Mouse (Mus musculus): ENCODE measurements around the gene Tdrd7. TPM values are rescaled to one million over a fixed set of nuclear protein-coding genes. Genes with fewer than 3 reads are reported as not detected.

Gene Tdrd7
- polyA plus RNA-seq, 1 experiment from 2014 or later = 5.4 TPM

GRCm38 (mm10) chr4:46047971-46048370 lies 82.8 kb downstream of the Tdrd7 start:
- DNase-seq (no peak), ATAC-seq (ENCODE audit: low read depth) (no peak)
- no peak overlapping the region for H3K4me2 ChIP-seq
- H3K4me3 ChIP-seq (replicated peaks) = no peak overlapping the region
- peaks cover 39% of the 10 kb centered on the region for H3K4me1 ChIP-seq (replicated peaks)
- H3K27ac ChIP-seq = no peak overlapping the region
- H3K9me3 ChIP-seq (replicated peaks) = no peaks in the 10 kb centered on the region
- peaks cover 98% of the 10 kb centered on the region for H3K36me3 ChIP-seq
- no peaks in the 10 kb centered on the region for H3K27me3 ChIP-seq
- 73% methylated on average over 4 of the region's 4 CpGs for WGBS (ENCODE audit: insufficient replicate concordance)
- no peak overlapping the region for H3K9ac ChIP-seq

- 87% methylated on average over 7 of the region's 7 CpGs for WGBS (ENCODE audit: insufficient replicate concordance)
- Histone ChIP-seq H3K4me3 (replicated peaks) (no peak overlapping the region), H3K9me3 (replicated peaks) (no peaks in the 10 kb centered on the region), H3K27ac (no peak overlapping the region), H3K4me1 (replicated peaks) (peaks cover 35% of the 10 kb centered on the region), H3K9ac (no peak overlapping the region), H3K27me3 (no peaks in the 10 kb centered on the region), H3K4me2 (no peak overlapping the region), H3K36me3 (peaks cover 98% of the 10 kb centered on the region)
- DNase-seq = no peak
- no peak for ATAC-seq (ENCODE audit: low read depth)
Observed at GRCm38 (mm10) chr4:46048418-46048817, 83.3 kb downstream of the Tdrd7 start.

- 94% methylated on average over 9 of the region's 9 CpGs for WGBS (ENCODE audit: insufficient replicate concordance)
- Histone ChIP-seq H3K9me3 (replicated peaks) (no peaks in the 10 kb centered on the region), H3K4me2 (no peak overlapping the region), H3K9ac (no peak overlapping the region), H3K36me3 (peaks cover 93% of the 10 kb centered on the region), H3K4me3 (replicated peaks) (no peak overlapping the region), H3K4me1 (replicated peaks) (peaks cover 10% of the 10 kb centered on the region), H3K27me3 (no peaks in the 10 kb centered on the region), H3K27ac (no peak overlapping the region)
- DNase-seq = no peak
- ATAC-seq (ENCODE audit: low read depth) = no peak
Observed at GRCm38 (mm10) chr4:46053323-46054107, 88.4 kb downstream of the Tdrd7 start.

- H3K27me3 ChIP-seq = no peaks in the 10 kb centered on the region
- peaks cover 93% of the 10 kb centered on the region for H3K36me3 ChIP-seq
- no peak for ATAC-seq (ENCODE audit: low read depth)
- no peaks in the 10 kb centered on the region for H3K9me3 ChIP-seq (replicated peaks)
- H3K4me1 ChIP-seq (replicated peaks) = peaks cover 12% of the 10 kb centered on the region
- no peak overlapping the region for H3K4me2 ChIP-seq
- WGBS (ENCODE audit: insufficient replicate concordance) = 88% methylated on average over 5 of the region's 5 CpGs
- no peak overlapping the region for H3K27ac ChIP-seq
- H3K4me3 ChIP-seq (replicated peaks) = no peak overlapping the region
- H3K9ac ChIP-seq = no peak overlapping the region
- DNase-seq = no peak
Observed at GRCm38 (mm10) chr4:46056163-46056562, 91.0 kb downstream of the Tdrd7 start.

- Histone ChIP-seq H3K36me3 (peaks cover 93% of the 10 kb centered on the region), H3K4me2 (no peak overlapping the region), H3K9ac (no peak overlapping the region), H3K27ac (no peak overlapping the region), H3K27me3 (no peaks in the 10 kb centered on the region), H3K4me1 (replicated peaks) (peaks cover 8% of the 10 kb centered on the region; the same call in 1 of the 2 replicates), H3K4me3 (replicated peaks) (no peak overlapping the region), H3K9me3 (replicated peaks) (no peaks in the 10 kb centered on the region)
- ATAC-seq (ENCODE audit: low read depth) (no peak), DNase-seq (no peak)
- WGBS (ENCODE audit: insufficient replicate concordance) = 89% methylated on average over 12 of the region's 12 CpGs
Observed at GRCm38 (mm10) chr4:46061259-46061962, 96.3 kb downstream of the Tdrd7 start.

GRCm38 (mm10) chr4:46063841-46064240 lies 98.7 kb downstream of the Tdrd7 start:
- Histone ChIP-seq H3K4me3 (replicated peaks) (no peak overlapping the region), H3K36me3 (peaks cover 100% of the 10 kb centered on the region)

GRCm38 (mm10) chr4:46064263-46064662 lies 99.1 kb downstream of the Tdrd7 start:
- WGBS (ENCODE audit: insufficient replicate concordance) = 71% methylated on average over 8 of the region's 8 CpGs
- Histone ChIP-seq H3K9me3 (replicated peaks) (no peaks in the 10 kb centered on the region), H3K27me3 (no peaks in the 10 kb centered on the region), H3K36me3 (peaks cover 98% of the 10 kb centered on the region), H3K27ac (no peak overlapping the region), H3K4me1 (replicated peaks) (peaks cover 8% of the 10 kb centered on the region; the same call in 1 of the 2 replicates), H3K4me2 (no peak overlapping the region), H3K4me3 (replicated peaks) (no peak overlapping the region), H3K9ac (no peak overlapping the region)
- DNase-seq = no peak
- ATAC-seq (ENCODE audit: low read depth) = no peak

More at GRCm38 (mm10) chr4:46063841-46064240, 98.7 kb downstream of the Tdrd7 start:
- Histone ChIP-seq H3K27ac (no peak overlapping the region), H3K9ac (no peak overlapping the region), H3K4me2 (no peak overlapping the region), H3K27me3 (no peaks in the 10 kb centered on the region), H3K9me3 (replicated peaks) (no peaks in the 10 kb centered on the region), H3K4me1 (replicated peaks) (peaks cover 8% of the 10 kb centered on the region; the same call in 1 of the 2 replicates)
- 76% methylated on average over 4 of the region's 4 CpGs for WGBS (ENCODE audit: insufficient replicate concordance)
- ATAC-seq (ENCODE audit: low read depth) (no peak), DNase-seq (no peak)

- Histone ChIP-seq H3K9me3 (replicated peaks) (no peaks in the 10 kb centered on the region), H3K27me3 (no peaks in the 10 kb centered on the region), H3K4me3 (replicated peaks) (no peak overlapping the region), H3K9ac (no peak overlapping the region), H3K36me3 (peaks cover 98% of the 10 kb centered on the region), H3K27ac (no peak overlapping the region), H3K4me1 (replicated peaks) (0 out of 2 replicates have a peak, but pooled peaks cover 6% of the 10 kb centered on the region), H3K4me2 (no peak overlapping the region)
- ATAC-seq (ENCODE audit: low read depth) (no peak), DNase-seq (no peak)
- WGBS (ENCODE audit: insufficient replicate concordance) = 83% methylated on average over 3 of the region's 3 CpGs
Observed at GRCm38 (mm10) chr4:46064961-46065360, 99.8 kb downstream of the Tdrd7 start.

GRCm38 (mm10) chr4:46065695-46066340 lies 100.7 kb downstream of the Tdrd7 start:
- H3K4me3 ChIP-seq (replicated peaks) = no peak overlapping the region
- H3K9me3 ChIP-seq (replicated peaks) = no peaks in the 10 kb centered on the region
- 0 out of 2 replicates have a peak, but pooled peaks cover 6% of the 10 kb centered on the region for H3K4me1 ChIP-seq (replicated peaks)
- no peak overlapping the region for H3K27ac ChIP-seq
- H3K4me2 ChIP-seq = no peak overlapping the region
- H3K9ac ChIP-seq = no peak overlapping the region
- H3K27me3 ChIP-seq = no peaks in the 10 kb centered on the region
- peaks cover 97% of the 10 kb centered on the region for H3K36me3 ChIP-seq
- DNase-seq (no peak), ATAC-seq (ENCODE audit: low read depth) (no peak)
- WGBS (ENCODE audit: insufficient replicate concordance) = 73% methylated on average over 8 of the region's 8 CpGs

GRCm38 (mm10) chr4:46068060-46068459 lies 102.9 kb downstream of the Tdrd7 start:
- no peak for DNase-seq
- H3K36me3 ChIP-seq = peaks cover 97% of the 10 kb centered on the region
- no peak overlapping the region for H3K27ac ChIP-seq
- H3K27me3 ChIP-seq = no peaks in the 10 kb centered on the region
- H3K4me3 ChIP-seq (replicated peaks) = no peak overlapping the region
- no peak overlapping the region for H3K4me2 ChIP-seq
- 79% methylated on average over 3 of the region's 3 CpGs for WGBS (ENCODE audit: insufficient replicate concordance)
- no peaks in the 10 kb centered on the region for H3K9me3 ChIP-seq (replicated peaks)
- ATAC-seq (ENCODE audit: low read depth) = no peak
- no peak overlapping the region for H3K9ac ChIP-seq
- H3K4me1 ChIP-seq (replicated peaks) = no peaks in the 10 kb centered on the region

- Histone ChIP-seq H3K27ac (no peak overlapping the region), H3K9ac (no peak overlapping the region), H3K4me3 (replicated peaks) (no peak overlapping the region), H3K9me3 (replicated peaks) (no peaks in the 10 kb centered on the region), H3K27me3 (no peaks in the 10 kb centered on the region), H3K4me2 (no peak overlapping the region), H3K4me1 (replicated peaks) (no peaks in the 10 kb centered on the region), H3K36me3 (peaks cover 96% of the 10 kb centered on the region)
- no peak for ATAC-seq (ENCODE audit: low read depth)
- DNase-seq = no peak
- 54% methylated on average over 1 of the region's 1 CpGs for WGBS (ENCODE audit: insufficient replicate concordance)
Observed at GRCm38 (mm10) chr4:46068573-46068972, 103.4 kb downstream of the Tdrd7 start.

Data from liver, embryonic 13.5 days (tissue).